Mouse (Mus musculus) lung, adult 2 months (tissue): ENCODE data around the gene Fli1.

Experiments used
- CTCF ChIP-seq: fragments of 200-500 bp; IDR thresholded peaks from 2 replicates; pipeline ENCODE4 v1.5.1; 2011; ENCODE audit warnings: mild to moderate bottlenecking, low read length, control low read depth; ENCODE audit not compliant: insufficient read depth
- POLR2A ChIP-seq: fragments of 200-500 bp; IDR thresholded peaks from 2 replicates; pipeline ENCODE4 v1.6.1; 2011; ENCODE audit warnings: low read depth, mild to moderate bottlenecking, control low read depth, low read length, borderline replicate concordance; ENCODE audit errors: extremely low read depth

- TF ChIP-seq CTCF (no peak), POLR2A (no peak)
Measured at GRCm38 (mm10) chr9:32492753-32493152, 49.9 kb downstream of the Fli1 start.
